Mouse (Mus musculus): ENCODE results near the gene Hk1. TPM values are rescaled to one million over a fixed set of nuclear protein-coding genes. Genes with fewer than 3 reads are reported as not detected.

The Hk1 gene
- polyA plus RNA-seq, 1 experiment from 2014 or later, result 24.1 TPM

DNA sequence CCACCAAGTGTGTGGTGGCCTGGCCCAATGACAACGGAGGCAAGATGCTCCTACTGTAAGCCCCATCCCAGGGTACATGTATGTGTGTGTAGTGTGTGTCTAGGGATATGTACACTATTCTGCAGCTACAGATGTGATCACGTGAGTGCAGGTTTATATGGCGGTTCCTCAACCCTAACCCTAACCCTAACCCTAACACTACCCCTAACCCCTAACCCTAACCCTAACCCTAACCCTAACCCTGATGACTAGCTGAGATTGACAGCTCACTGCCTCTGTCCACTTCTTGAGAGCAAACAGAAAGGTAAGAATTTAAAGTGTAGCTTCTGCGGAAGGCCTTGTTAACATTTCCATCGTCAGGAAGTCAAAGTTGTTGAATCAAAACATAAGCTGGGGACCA, 121.4 kb downstream of the Hk1 start:
- Histone ChIP-seq H3K27me3 (replicated peaks; ENCODE audit: control insufficient read depth, insufficient read depth, low read length) (no peaks in the 10 kb centered on the region), H3K4me1 (replicated peaks; ENCODE audit: control insufficient read depth, insufficient read depth, low read length) (no peaks in the 10 kb centered on the region; the same call in 1 of the 2 replicates), H3K9me3 (ENCODE audit: control insufficient read depth, low read length) (no peaks in the 10 kb centered on the region), H3K36me3 (ENCODE audit: control insufficient read depth, insufficient read depth, low read length) (no peaks in the 10 kb centered on the region), H3K27ac (ENCODE audit: low read depth) (no peak overlapping the region), H3K4me3 (ENCODE audit: low read depth, low read length) (no peak overlapping the region), H3K9ac (ENCODE audit: low read length) (no peak overlapping the region), H3K4me2 (ENCODE audit: low read length) (no peak overlapping the region)
- 79% methylated on average over 5 of the region's 5 CpGs for WGBS
- no peak for ATAC-seq (replicated peaks; ENCODE audit: low FRiP score, low TSS enrichment, low read depth)
- peak; percentile 65 for DNase-seq (ENCODE audit: low spot score)

DNA sequence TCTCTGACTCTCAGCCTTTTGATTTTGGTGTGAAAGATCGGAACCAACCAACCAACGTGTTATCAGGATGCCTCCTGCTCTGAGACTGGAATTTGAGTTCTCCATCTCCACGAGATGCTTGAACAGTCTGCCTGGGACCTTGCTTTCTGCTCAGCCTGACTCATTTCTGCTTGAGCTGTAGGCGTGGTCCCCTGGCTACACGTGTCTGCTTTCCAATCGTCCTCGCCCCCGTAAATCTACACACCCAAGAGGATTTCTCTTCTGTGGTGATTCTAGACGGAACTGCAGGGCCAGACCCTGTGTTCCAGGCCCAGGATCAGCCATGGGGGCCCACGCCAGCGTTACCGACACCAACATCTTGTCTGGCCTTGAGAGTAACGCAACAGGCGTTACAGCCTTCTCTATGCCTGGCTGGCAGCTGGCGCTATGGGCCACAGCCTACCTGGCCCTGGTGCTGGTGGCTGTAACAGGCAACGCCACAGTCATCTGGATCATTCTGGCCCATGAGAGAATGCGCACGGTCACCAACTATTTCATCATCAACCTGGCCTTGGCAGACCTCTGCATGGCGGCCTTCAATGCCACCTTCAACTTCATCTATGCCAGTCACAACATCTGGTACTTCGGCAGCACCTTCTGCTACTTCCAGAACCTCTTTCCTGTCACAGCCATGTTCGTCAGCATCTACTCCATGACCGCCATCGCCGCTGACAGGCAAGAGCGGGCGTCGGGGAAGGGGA, 127.0 kb downstream of the Hk1 start:
- Histone ChIP-seq H3K4me2 (ENCODE audit: low read length) (no peak overlapping the region), H3K27ac (ENCODE audit: low read depth) (no peak overlapping the region), H3K9me3 (ENCODE audit: control insufficient read depth, low read length) (no peaks in the 10 kb centered on the region), H3K4me1 (replicated peaks; ENCODE audit: control insufficient read depth, insufficient read depth, low read length) (peaks cover 7% of the 10 kb centered on the region; the same call in 1 of the 2 replicates), H3K4me3 (ENCODE audit: low read depth, low read length) (no peak overlapping the region), H3K9ac (ENCODE audit: low read length) (no peak overlapping the region), H3K36me3 (ENCODE audit: control insufficient read depth, insufficient read depth, low read length) (no peaks in the 10 kb centered on the region), H3K27me3 (replicated peaks; ENCODE audit: control insufficient read depth, insufficient read depth, low read length) (no peaks in the 10 kb centered on the region)
- ATAC-seq (replicated peaks; ENCODE audit: low FRiP score, low TSS enrichment, low read depth), result no peak
- no peak for DNase-seq (ENCODE audit: low spot score)
- 83% methylated on average over 27 of the region's 27 CpGs for WGBS

DNA sequence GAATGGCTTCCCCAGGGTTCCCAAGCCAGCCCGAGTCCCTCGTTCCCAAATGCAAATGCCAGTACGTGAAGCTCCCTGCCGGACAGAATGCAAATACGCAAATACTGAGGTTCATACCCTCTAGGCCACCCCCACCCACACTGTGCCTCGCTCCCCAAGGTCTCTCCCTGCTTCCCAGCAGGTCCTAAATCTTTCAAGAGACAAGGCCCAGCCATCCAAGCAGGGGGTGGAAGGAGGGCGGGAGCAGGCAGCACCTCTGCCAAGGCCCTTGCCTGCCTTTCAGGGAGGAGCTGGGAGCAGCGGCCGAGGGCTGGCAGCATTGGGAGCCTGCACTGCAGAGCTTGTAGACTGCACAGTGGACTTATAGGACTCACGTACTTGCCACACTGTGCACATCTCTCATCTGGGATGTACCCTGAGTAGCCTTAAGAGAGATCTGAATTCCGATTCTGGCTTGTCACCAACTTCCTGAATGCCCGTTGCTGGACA, 127.7 kb downstream of the Hk1 start, which contains the start of gene Tacr2:
TSS of gene Tacr2 (plus strand) at position 439 of the 489 bp plus-strand sequence.
- 60% methylated on average over 12 of the region's 12 CpGs for WGBS
- H3K4me1 ChIP-seq (replicated peaks; ENCODE audit: control insufficient read depth, insufficient read depth, low read length), result peaks cover 9% of the 10 kb centered on the region; the same call in 1 of the 2 replicates
- ATAC-seq (replicated peaks; ENCODE audit: low FRiP score, low TSS enrichment, low read depth) (no peak), DNase-seq (ENCODE audit: low spot score) (no peak)
- no peak within 1 kb of the TSS for H3K4me3 ChIP-seq (ENCODE audit: low read depth, low read length)
- no peaks in the 10 kb centered on the region for H3K9me3 ChIP-seq (ENCODE audit: control insufficient read depth, low read length)
- no peak within 1 kb of the TSS for H3K9ac ChIP-seq (ENCODE audit: low read length)
- H3K4me2 ChIP-seq (ENCODE audit: low read length), result no peak within 1 kb of the TSS
- no peaks in the 10 kb centered on the region for H3K27me3 ChIP-seq (replicated peaks; ENCODE audit: control insufficient read depth, insufficient read depth, low read length)
- no peaks in the 10 kb centered on the region for H3K36me3 ChIP-seq (ENCODE audit: control insufficient read depth, insufficient read depth, low read length)
- no peak within 1 kb of the TSS for H3K27ac ChIP-seq (ENCODE audit: low read depth)

DNA sequence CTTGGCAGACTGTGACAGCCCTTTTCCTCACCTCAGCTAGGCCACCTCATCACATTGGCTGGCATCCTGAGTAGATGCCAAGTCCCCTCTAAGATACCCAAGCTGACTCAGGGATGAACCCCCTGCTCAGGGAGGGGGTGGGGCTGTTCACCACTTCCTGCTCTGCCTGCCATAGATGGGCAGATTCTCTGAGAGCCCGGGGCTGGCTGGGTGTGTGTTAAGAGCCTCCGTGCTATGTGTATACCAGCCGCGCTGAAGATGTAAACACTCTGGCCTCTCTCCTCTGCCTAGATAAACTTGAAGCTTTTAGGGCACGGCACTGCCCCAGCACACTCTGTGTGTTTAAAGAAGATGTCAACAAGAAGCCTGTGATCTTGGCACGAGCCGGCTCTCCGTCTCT, 131.9 kb downstream of the Hk1 start:
- 9% methylated on average over 8 of the region's 8 CpGs for WGBS
- Histone ChIP-seq H3K27me3 (replicated peaks; ENCODE audit: control insufficient read depth, insufficient read depth, low read length) (no peaks in the 10 kb centered on the region), H3K36me3 (ENCODE audit: control insufficient read depth, insufficient read depth, low read length) (no peaks in the 10 kb centered on the region), H3K4me2 (ENCODE audit: low read length) (no peak overlapping the region), H3K9me3 (ENCODE audit: control insufficient read depth, low read length) (no peaks in the 10 kb centered on the region), H3K27ac (ENCODE audit: low read depth) (peak overlapping the region; percentile 58), H3K9ac (ENCODE audit: low read length) (no peak overlapping the region), H3K4me1 (replicated peaks; ENCODE audit: control insufficient read depth, insufficient read depth, low read length) (peaks cover 9% of the 10 kb centered on the region; the same call in 1 of the 2 replicates), H3K4me3 (ENCODE audit: low read depth, low read length) (no peak overlapping the region)
- ATAC-seq (replicated peaks; ENCODE audit: low FRiP score, low TSS enrichment, low read depth) (peak; percentile 56), DNase-seq (ENCODE audit: low spot score) (no peak)

DNA sequence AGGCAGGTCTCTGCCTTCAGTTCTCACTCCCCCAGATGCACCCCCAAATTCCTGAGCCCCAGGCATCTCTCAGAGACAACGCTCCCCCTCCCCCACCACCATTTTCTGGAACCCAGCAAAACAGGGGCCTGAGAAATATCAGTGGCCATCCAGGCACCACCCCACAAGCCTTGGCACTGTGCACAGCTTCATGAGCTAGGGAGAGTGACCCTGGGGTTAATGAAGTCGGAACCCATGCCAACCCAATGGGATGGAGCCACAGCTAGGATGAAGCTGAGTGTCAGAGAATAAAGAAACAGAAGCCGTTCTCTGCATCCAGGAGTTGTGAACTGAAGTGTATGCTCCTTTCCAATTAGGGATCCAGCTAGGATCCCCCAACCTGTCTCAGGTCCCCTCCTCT, 132.6 kb downstream of the Hk1 start:
- WGBS, result 44% methylated on average over 3 of the region's 3 CpGs
- no peak for ATAC-seq (replicated peaks; ENCODE audit: low FRiP score, low TSS enrichment, low read depth)

DNA sequence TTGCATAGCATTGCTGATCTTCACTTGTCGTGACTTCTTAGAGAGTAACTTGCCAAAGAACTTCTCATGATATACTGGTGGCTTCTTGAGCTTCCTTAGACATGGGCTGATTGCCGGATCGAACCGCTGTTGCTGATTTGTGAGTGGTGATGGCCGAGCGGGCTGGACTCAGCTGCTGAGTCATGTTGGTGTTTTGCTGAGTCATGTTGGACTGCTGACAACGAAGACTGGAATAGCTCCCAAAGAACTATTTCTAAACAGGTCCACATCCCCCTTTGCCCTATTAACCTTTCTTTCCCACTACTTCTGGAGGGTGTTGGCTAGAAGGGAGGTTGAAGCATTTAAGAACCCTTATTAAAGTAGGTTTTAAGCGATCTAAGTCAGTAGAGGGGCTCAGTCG, 135.6 kb downstream of the Hk1 start:
- Histone ChIP-seq H3K27me3 (replicated peaks; ENCODE audit: control insufficient read depth, insufficient read depth, low read length) (no peaks in the 10 kb centered on the region), H3K9me3 (ENCODE audit: control insufficient read depth, low read length) (no peaks in the 10 kb centered on the region), H3K9ac (ENCODE audit: low read length) (no peak overlapping the region), H3K4me1 (replicated peaks; ENCODE audit: control insufficient read depth, insufficient read depth, low read length) (peaks cover 9% of the 10 kb centered on the region; the same call in 1 of the 2 replicates), H3K36me3 (ENCODE audit: control insufficient read depth, insufficient read depth, low read length) (no peaks in the 10 kb centered on the region), H3K27ac (ENCODE audit: low read depth) (no peak overlapping the region), H3K4me3 (ENCODE audit: low read depth, low read length) (no peak overlapping the region), H3K4me2 (ENCODE audit: low read length) (no peak overlapping the region)
- DNase-seq (ENCODE audit: low spot score) (no peak), ATAC-seq (replicated peaks; ENCODE audit: low FRiP score, low TSS enrichment, low read depth) (no peak)
- WGBS, result 91% methylated on average over 9 of the region's 9 CpGs

More for the DNA sequence above, 132.6 kb downstream of the Hk1 start:
- H3K27me3 ChIP-seq (replicated peaks; ENCODE audit: control insufficient read depth, insufficient read depth, low read length), result no peaks in the 10 kb centered on the region
- H3K9ac ChIP-seq (ENCODE audit: low read length), result no peak overlapping the region
- no peak overlapping the region for H3K4me3 ChIP-seq (ENCODE audit: low read depth, low read length)
- no peak for DNase-seq (ENCODE audit: low spot score)
- peaks cover 9% of the 10 kb centered on the region; the same call in 1 of the 2 replicates for H3K4me1 ChIP-seq (replicated peaks; ENCODE audit: control insufficient read depth, insufficient read depth, low read length)
- H3K36me3 ChIP-seq (ENCODE audit: control insufficient read depth, insufficient read depth, low read length), result no peaks in the 10 kb centered on the region
- H3K4me2 ChIP-seq (ENCODE audit: low read length), result no peak overlapping the region
- peak overlapping the region; percentile 58; the same call in 1 of the 2 replicates for H3K27ac ChIP-seq (ENCODE audit: low read depth)
- H3K9me3 ChIP-seq (ENCODE audit: control insufficient read depth, low read length), result no peaks in the 10 kb centered on the region

DNA sequence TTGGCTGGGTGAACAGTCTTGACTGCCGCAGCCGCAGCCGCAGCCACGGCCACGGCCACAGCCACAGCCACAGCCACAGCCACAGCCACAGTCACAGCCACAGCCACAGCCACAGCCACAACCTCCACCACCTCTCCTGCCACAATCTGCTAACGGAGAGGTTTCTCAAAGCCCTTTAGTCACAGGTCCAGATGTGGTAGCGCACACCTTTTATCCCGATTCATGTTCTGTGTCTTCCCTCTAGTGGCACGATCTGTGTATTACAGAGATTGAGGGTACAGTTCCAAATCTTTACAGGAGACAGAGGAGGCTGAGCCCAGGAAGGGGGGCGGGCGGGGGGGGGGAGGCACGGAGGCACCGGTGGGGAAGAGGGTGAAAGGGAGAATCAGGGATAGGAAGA, 136.8 kb downstream of the Hk1 start:
- peak; percentile 30; the same call in 1 of the 2 replicates for ATAC-seq (replicated peaks; ENCODE audit: low FRiP score, low TSS enrichment, low read depth)
- 39% methylated on average over 13 of the region's 13 CpGs for WGBS

DNA sequence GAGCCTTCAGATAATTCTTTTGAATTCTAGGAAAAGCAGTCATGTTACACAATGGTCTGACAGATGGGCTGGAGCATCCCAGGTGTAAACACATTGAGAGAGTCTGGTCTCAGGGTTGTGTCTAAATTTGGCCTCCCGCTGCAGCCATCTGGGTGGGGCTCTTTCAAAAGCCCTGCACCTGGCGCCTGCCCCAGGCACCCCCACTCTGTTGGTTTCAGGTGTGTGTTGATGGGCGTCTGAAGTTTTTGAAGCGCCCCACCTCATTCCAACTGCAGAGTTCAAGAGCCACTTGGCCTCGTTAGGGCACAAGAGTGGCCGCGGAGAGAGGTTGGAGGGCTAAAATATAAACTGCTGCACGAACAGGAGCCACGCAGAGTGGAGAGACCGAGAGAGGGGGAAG, 137.3 kb downstream of the Hk1 start:
- no peaks in the 10 kb centered on the region for H3K27me3 ChIP-seq (replicated peaks; ENCODE audit: control insufficient read depth, insufficient read depth, low read length)
- H3K36me3 ChIP-seq (ENCODE audit: control insufficient read depth, insufficient read depth, low read length), result no peaks in the 10 kb centered on the region
- ATAC-seq (replicated peaks; ENCODE audit: low FRiP score, low TSS enrichment, low read depth), result no peak
- 54% methylated on average over 10 of the region's 10 CpGs for WGBS
- H3K27ac ChIP-seq (ENCODE audit: low read depth), result no peak overlapping the region
- no peak overlapping the region for H3K9ac ChIP-seq (ENCODE audit: low read length)
- DNase-seq (ENCODE audit: low spot score), result no peak
- no peaks in the 10 kb centered on the region for H3K4me1 ChIP-seq (replicated peaks; ENCODE audit: control insufficient read depth, insufficient read depth, low read length)
- H3K4me3 ChIP-seq (ENCODE audit: low read depth, low read length), result no peak overlapping the region
- no peak overlapping the region for H3K4me2 ChIP-seq (ENCODE audit: low read length)
- no peaks in the 10 kb centered on the region for H3K9me3 ChIP-seq (ENCODE audit: control insufficient read depth, low read length)

More for the DNA sequence above, 136.8 kb downstream of the Hk1 start:
- Histone ChIP-seq H3K27ac (ENCODE audit: low read depth) (no peak overlapping the region), H3K9me3 (ENCODE audit: control insufficient read depth, low read length) (no peaks in the 10 kb centered on the region), H3K9ac (ENCODE audit: low read length) (no peak overlapping the region), H3K4me1 (replicated peaks; ENCODE audit: control insufficient read depth, insufficient read depth, low read length) (peaks cover 5% of the 10 kb centered on the region; the same call in 1 of the 2 replicates), H3K36me3 (ENCODE audit: control insufficient read depth, insufficient read depth, low read length) (no peaks in the 10 kb centered on the region), H3K4me3 (ENCODE audit: low read depth, low read length) (no peak overlapping the region), H3K4me2 (ENCODE audit: low read length) (no peak overlapping the region), H3K27me3 (replicated peaks; ENCODE audit: control insufficient read depth, insufficient read depth, low read length) (no peaks in the 10 kb centered on the region)
- no peak for DNase-seq (ENCODE audit: low spot score)

DNA sequence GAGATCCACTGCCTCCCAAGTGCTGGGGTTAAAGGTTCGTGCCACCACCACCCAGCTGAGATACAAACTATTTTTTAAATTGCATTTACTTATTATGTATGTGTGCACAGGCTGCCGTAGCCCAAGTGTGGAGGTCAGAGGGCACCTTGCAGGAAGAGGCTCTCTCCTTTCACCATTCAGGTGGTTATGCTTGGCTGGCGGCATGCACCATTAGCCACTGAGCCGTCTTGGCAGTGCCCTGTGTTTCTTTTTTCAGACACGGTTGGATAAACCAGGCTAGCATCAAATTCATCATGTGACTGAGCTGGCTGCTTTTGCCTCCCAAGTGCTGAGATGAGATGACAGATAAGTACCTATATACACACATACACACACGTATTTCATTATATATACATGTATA, 140.4 kb downstream of the Hk1 start:
- Histone ChIP-seq H3K9ac (ENCODE audit: low read length) (no peak overlapping the region), H3K4me2 (ENCODE audit: low read length) (no peak overlapping the region), H3K4me3 (ENCODE audit: low read depth, low read length) (no peak overlapping the region), H3K4me1 (replicated peaks; ENCODE audit: control insufficient read depth, insufficient read depth, low read length) (no peaks in the 10 kb centered on the region), H3K27ac (ENCODE audit: low read depth) (no peak overlapping the region), H3K27me3 (replicated peaks; ENCODE audit: control insufficient read depth, insufficient read depth, low read length) (no peaks in the 10 kb centered on the region), H3K9me3 (ENCODE audit: control insufficient read depth, low read length) (no peaks in the 10 kb centered on the region), H3K36me3 (ENCODE audit: control insufficient read depth, insufficient read depth, low read length) (no peaks in the 10 kb centered on the region)
- ATAC-seq (replicated peaks; ENCODE audit: low FRiP score, low TSS enrichment, low read depth) (no peak), DNase-seq (ENCODE audit: low spot score) (no peak)
- WGBS, result 54% methylated on average over 6 of the region's 6 CpGs
